Mouse (Mus musculus): Measurements from ENCODE around the gene Vil1.

DNA sequence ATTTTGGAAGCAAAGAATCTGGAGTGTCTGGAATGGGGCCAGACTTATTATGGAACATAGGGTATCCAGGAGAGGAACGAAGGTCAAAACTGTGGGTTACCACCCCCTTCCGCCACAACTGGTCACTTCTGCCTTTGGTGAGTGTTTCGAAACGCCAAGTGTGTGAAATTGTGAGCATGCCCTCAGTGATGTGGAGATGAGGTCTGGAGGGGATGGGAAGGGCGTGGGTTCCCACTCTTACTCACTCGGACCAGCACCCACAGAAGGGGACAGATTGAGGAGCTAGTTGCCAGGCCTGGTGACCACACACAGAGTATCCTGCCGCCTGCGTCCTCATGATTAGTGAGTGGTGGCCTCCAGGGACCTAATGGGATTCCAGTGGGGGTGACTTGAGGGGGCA, 34.2 kb upstream of the Vil1 start, which contains the start of gene Slc11a1:
- TF ChIP-seq GATA1 (IDR thresholded peaks at IDR 0.05; ENCODE audit: borderline replicate concordance, low read length) (no peak), FLI1 (IDR thresholded peaks at IDR 0.05; ENCODE audit: low read length) (no peak)
